Comparison of ENCODE assay signal across 19 mouse cellular contexts in the genomic region with DNA sequence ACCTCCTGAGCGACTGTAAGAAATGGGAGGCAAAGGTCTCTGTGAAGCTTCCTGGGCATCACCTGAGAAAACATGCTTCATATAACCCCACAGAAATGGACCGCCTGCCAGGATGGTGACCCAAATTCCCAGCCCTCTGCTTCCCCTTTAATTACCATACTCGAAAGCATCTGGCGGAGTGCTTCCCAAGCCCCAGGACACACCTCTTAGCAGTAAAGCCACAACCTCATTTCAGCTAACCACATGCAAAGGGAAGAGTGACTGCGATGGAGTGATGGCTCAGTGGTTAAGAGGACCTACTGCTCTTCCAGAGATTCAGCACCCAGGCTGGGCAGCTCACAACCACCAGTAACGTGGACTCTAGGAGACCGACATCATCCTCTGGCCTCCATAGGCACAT.
DNase-seq lines count a peak whose midpoint lies in the region; ATAC-seq and TF ChIP-seq lines count a peak whose summit lies in the region.
"Had no signal": no experiment of that assay in that cellular context is flagged by ENCODE, and none has a peak within 500 bp of the region (broad histone marks: within the 10 kb centered on the region; RNA-seq: fewer than 3 reads in every experiment).

No protein-coding gene starts in this region.

- peak; percentile 17 for DNase-seq in CD4-positive, CD25-positive, alpha-beta regulatory T cell, adult 2 months (ENCODE audit: low read depth, low spot score)
- DNase-seq in thymus, adult 2 months: peak; percentile 17
- DNase-seq in thymus, postnatal 14 days: no peak
- no peak for DNase-seq in forebrain, embryonic 10.5 days (ENCODE audit: extremely low spot score, low spot score)
- no peak for DNase-seq in left cerebral cortex, postnatal 36 days (ENCODE audit: low spot score in 2 of 2)
- DNase-seq: adrenal gland, adult 8-10 months; adrenal gland, postnatal 36 days; cerebellum, adult 2 months; cerebellum, postnatal 10 days; gastrocnemius, postnatal 10 days; heart, postnatal 4 days had no signal

- intact Hi-C loops in left cerebral cortex, postnatal 36 days (cut with DNase I): no loop called here

- peaks cover 11% of the 10 kb centered on the region for H3K4me1 ChIP-seq in thymus, adult 2 months (replicated peaks; ENCODE audit: control insufficient read depth, insufficient read depth, low read length)
- peaks cover 36% of the 10 kb centered on the region for H3K4me1 ChIP-seq in forebrain, embryonic 10.5 days

- no peak overlapping the region for H3K27ac ChIP-seq in thymus, adult 2 months (ENCODE audit: control insufficient read depth, insufficient read depth, low read length)
- no peak overlapping the region for H3K27ac ChIP-seq in forebrain, embryonic 10.5 days
- H3K27ac ChIP-seq: embryonic facial prominence, embryonic 12.5 days; forebrain, embryonic 12.5 days; heart, embryonic 13.5 days; hindbrain, embryonic 13.5 days; hindbrain, postnatal 0 days had no signal

- 21% methylated on average over 7 of the region's 7 CpGs for WGBS in thymus, adult 2 months
- WGBS in forebrain, embryonic 10.5 days: 88% methylated on average over 7 of the region's 7 CpGs

- H3K4me3 ChIP-seq in thymus, adult 2 months (ENCODE audit: control insufficient read depth, insufficient read depth, low read length): no peak overlapping the region
- H3K4me3 ChIP-seq in forebrain, embryonic 10.5 days: no peak overlapping the region
- H3K4me3 ChIP-seq: embryonic facial prominence, embryonic 12.5 days; forebrain, embryonic 12.5 days; heart, embryonic 13.5 days; hindbrain, embryonic 13.5 days had no signal

- TF ChIP-seq CTCF in thymus, adult 2 months (IDR thresholded peaks at IDR 0.05; ENCODE audit: borderline replicate concordance, control insufficient read depth, extremely low read depth, insufficient read depth, low read length, poor library complexity): no peak

- peaks cover 15% of the 10 kb centered on the region for H3K9me3 ChIP-seq in forebrain, embryonic 10.5 days
- H3K9me3 ChIP-seq: embryonic facial prominence, embryonic 12.5 days; forebrain, embryonic 12.5 days; heart, embryonic 13.5 days; hindbrain, embryonic 13.5 days had no signal

- no peaks in the 10 kb centered on the region for H3K27me3 ChIP-seq in thymus, adult 2 months (ENCODE audit: control insufficient read depth, insufficient read depth, low read length)
- no peaks in the 10 kb centered on the region for H3K27me3 ChIP-seq in forebrain, embryonic 10.5 days (ENCODE audit: poor library complexity, severe bottlenecking)
- H3K27me3 ChIP-seq: embryonic facial prominence, embryonic 12.5 days; forebrain, embryonic 12.5 days; heart, embryonic 13.5 days; hindbrain, embryonic 13.5 days had no signal

- H3K36me3 ChIP-seq in thymus, adult 2 months (ENCODE audit: control insufficient read depth, insufficient read depth, low read length): no peaks in the 10 kb centered on the region
- peaks cover 8% of the 10 kb centered on the region; the same call in 1 of the 2 replicates for H3K36me3 ChIP-seq in forebrain, embryonic 10.5 days (replicated peaks)
- H3K36me3 ChIP-seq: embryonic facial prominence, embryonic 12.5 days; forebrain, embryonic 12.5 days; heart, embryonic 13.5 days; hindbrain, embryonic 13.5 days had no signal

- ATAC-seq in CD4-positive, CD25-positive, alpha-beta regulatory T cell, adult 4 months: no peak
- peak; percentile 86 to 87 for ATAC-seq in hematopoietic stem cell, adult 5-6 weeks (replicated peaks in 1 of 2; ENCODE audit: insufficient read depth in 1 of 2, low FRiP score in 2 of 2, low TSS enrichment in 1 of 2, low read depth in 1 of 2, poor library complexity in 2 of 2, severe bottlenecking in 2 of 2)
- ATAC-seq: forebrain, embryonic 16.5 days; hindbrain, postnatal 0 days had no signal

- TF ChIP-seq POLR2A in thymus, adult 2 months (IDR thresholded peaks at IDR 0.05; ENCODE audit: control insufficient read depth, extremely low read depth, insufficient read depth, low read length, poor library complexity): no peak

Comparison
In these comparisons a context has a peak if more than half of its experiments do, and no peak if none do; other contexts are left out.
1. DNase-seq: peak in CD4-positive, CD25-positive, alpha-beta regulatory T cell, adult 2 months (single experiment) and thymus, adult 2 months (single experiment); none in thymus, postnatal 14 days (single experiment), forebrain, embryonic 10.5 days (single experiment) and left cerebral cortex, postnatal 36 days (0 of 2).